Mouse (Mus musculus) stomach, embryonic 16.5 days (tissue): ENCODE results near the gene Sarnp. TPM values are rescaled to one million over a fixed set of nuclear protein-coding genes. Genes with fewer than 3 reads are reported as not detected.
A peak's percentile ranks its signal among the peaks of the same experiment; 100 is the strongest.

ENCODE experiments used
- ATAC-seq: fragments of 200-750 bp; cut with Nextera tagmentation; 2 replicates; pipeline ENCODE4 v1.8.0; 2017; ENCODE audit warnings: moderate number of reproducible peaks, moderate TSS enrichment; ENCODE audit not compliant: insufficient read depth, low FRiP score
- H3K27ac ChIP-seq: fragments of 300-500 bp; sonication (generic); 2 replicates; pipeline ENCODE4 v1.5.1; 2014; ENCODE audit warnings: low read length
- H3K27me3 ChIP-seq: fragments of 300-500 bp; sonication (generic); 2 replicates; pipeline ENCODE4 v1.6.1; 2014; ENCODE audit warnings: low read length, control low read depth, mixed read lengths; ENCODE audit not compliant: control insufficient read depth, insufficient read depth
- H3K36me3 ChIP-seq: fragments of 300-500 bp; sonication (generic); 2 replicates; pipeline ENCODE4 v1.6.1; 2014; ENCODE audit warnings: low read length; ENCODE audit not compliant: control insufficient read depth, insufficient read depth
- H3K4me1 ChIP-seq: fragments of 300-500 bp; sonication (generic); 2 replicates; pipeline ENCODE4 v1.6.1; 2014; ENCODE audit warnings: low read length, control low read depth, mixed read lengths; ENCODE audit not compliant: control insufficient read depth, insufficient read depth
- H3K4me2 ChIP-seq: fragments of 300-500 bp; sonication (generic); 2 replicates; pipeline ENCODE4 v1.6.1; 2014; ENCODE audit warnings: low read depth, low read length, mixed read lengths
- H3K4me3 ChIP-seq: fragments of 300-500 bp; sonication (generic); replicated peaks from 2 replicates; pipeline ENCODE4 v1.5.1; 2014; ENCODE audit warnings: mild to moderate bottlenecking, low read length
- H3K9ac ChIP-seq: fragments of 300-500 bp; sonication (generic); 2 replicates; pipeline ENCODE4 v1.6.1; 2014; ENCODE audit warnings: low read length
- H3K9me3 ChIP-seq: fragments of 300-500 bp; sonication (generic); replicated peaks from 2 replicates; pipeline ENCODE4 v1.6.1; 2016; ENCODE audit warnings: low read length, control low read depth; ENCODE audit not compliant: control insufficient read depth
- WGBS: fragments of 180-500 bp; shearing (Covaris S2); extraction: QIAGEN DNeasy Blood & Tissue Kit; methylation state at CpG from one replicate; pipeline ENCODE4 v1.1.7; 2014; 5-methylcytosine and 5-hydroxymethylcytosine counted together
- polyA plus RNA-seq: library from polyadenylated mRNA; unstranded; fragments of >200 nt; fragmentation: Nextera tagmentation; extraction: Ambion mirVana; gene quantifications from 2 replicates; pipeline ENCODE4 v1.2.1, GENCODE M21; 2015

The Sarnp gene
- polyA plus RNA-seq, 1 experiment from 2014 or later, result 184 TPM

- no peak overlapping the region for H3K9ac ChIP-seq
- 88% methylated on average over 3 of the region's 3 CpGs for WGBS
- no peak for ATAC-seq
- no peaks in the 10 kb centered on the region for H3K27me3 ChIP-seq
- H3K27ac ChIP-seq, result no peak overlapping the region
- H3K4me2 ChIP-seq, result no peak overlapping the region
- H3K4me1 ChIP-seq, result no peaks in the 10 kb centered on the region
- H3K4me3 ChIP-seq, result no peak overlapping the region
- no peaks in the 10 kb centered on the region for H3K9me3 ChIP-seq
- peaks cover 26% of the 10 kb centered on the region for H3K36me3 ChIP-seq
These were observed 53.2 kb downstream of the Sarnp start for GRCm38 (mm10) chr10:128870341-128870740.

GRCm38 (mm10) chr10:128878291-128878690, 61.2 kb downstream of the Sarnp start:
- no peak for ATAC-seq
- Histone ChIP-seq H3K36me3 (peaks cover 11% of the 10 kb centered on the region; the same call in 1 of the 2 replicates), H3K4me1 (no peaks in the 10 kb centered on the region), H3K27ac (no peak overlapping the region), H3K9ac (no peak overlapping the region), H3K4me2 (no peak overlapping the region), H3K9me3 (no peaks in the 10 kb centered on the region), H3K4me3 (no peak overlapping the region), H3K27me3 (no peaks in the 10 kb centered on the region)

- no peaks in the 10 kb centered on the region for H3K4me1 ChIP-seq
- ATAC-seq, result no peak
- H3K27ac ChIP-seq, result no peak overlapping the region
- no peak overlapping the region for H3K4me3 ChIP-seq
- no peaks in the 10 kb centered on the region for H3K27me3 ChIP-seq
- H3K36me3 ChIP-seq, result peaks cover 7% of the 10 kb centered on the region; the same call in 1 of the 2 replicates
- H3K9me3 ChIP-seq, result no peaks in the 10 kb centered on the region
- no peak overlapping the region for H3K9ac ChIP-seq
- WGBS, result 88% methylated on average over 2 of the region's 2 CpGs
- no peak overlapping the region for H3K4me2 ChIP-seq
These were observed 61.7 kb downstream of the Sarnp start for GRCm38 (mm10) chr10:128878811-128879210.

GRCm38 (mm10) chr10:128882067-128882466, 64.9 kb downstream of the Sarnp start:
- Histone ChIP-seq H3K4me1 (no peaks in the 10 kb centered on the region), H3K27me3 (no peaks in the 10 kb centered on the region), H3K9me3 (no peaks in the 10 kb centered on the region), H3K4me3 (no peak overlapping the region), H3K27ac (no peak overlapping the region), H3K36me3 (no peaks in the 10 kb centered on the region), H3K4me2 (no peak overlapping the region), H3K9ac (no peak overlapping the region)
- 86% methylated on average over 5 of the region's 5 CpGs for WGBS
- ATAC-seq, result no peak

- Histone ChIP-seq H3K9ac (peak overlapping the region; percentile 56), H3K27me3 (no peaks in the 10 kb centered on the region), H3K4me1 (peaks cover 20% of the 10 kb centered on the region), H3K36me3 (no peaks in the 10 kb centered on the region), H3K9me3 (no peaks in the 10 kb centered on the region), H3K4me3 (peak overlapping the region; percentile 30), H3K4me2 (peak overlapping the region; percentile 89), H3K27ac (peak overlapping the region; percentile 19)
- WGBS, result under 1% methylated on average over 7 of the region's 7 CpGs
- peak; percentile 31; the same call in 1 of the 2 replicates for ATAC-seq
These were observed 72.1 kb downstream of the Sarnp start for GRCm38 (mm10) chr10:128888941-128889827.

- Histone ChIP-seq H3K27me3 (no peaks in the 10 kb centered on the region), H3K4me2 (peak overlapping the region; percentile 89), H3K27ac (no peak overlapping the region), H3K9me3 (no peaks in the 10 kb centered on the region), H3K4me1 (peaks cover 20% of the 10 kb centered on the region), H3K36me3 (no peaks in the 10 kb centered on the region), H3K4me3 (peak overlapping the region; percentile 77), H3K9ac (peak overlapping the region; percentile 79; the same call in 1 of the 2 replicates)
- ATAC-seq, result no peak
- 27% methylated on average over 2 of the region's 2 CpGs for WGBS
These were observed 72.7 kb downstream of the Sarnp start for GRCm38 (mm10) chr10:128889846-128890245.

GRCm38 (mm10) chr10:128890383-128891295, 73.5 kb downstream of the Sarnp start:
- H3K27me3 ChIP-seq, result no peaks in the 10 kb centered on the region
- peak overlapping the region; percentile 90 for H3K27ac ChIP-seq
- no peak for ATAC-seq
- H3K4me2 ChIP-seq, result peak overlapping the region; percentile 89
- no peaks in the 10 kb centered on the region for H3K36me3 ChIP-seq
- WGBS, result under 1% methylated on average over 40 of the region's 40 CpGs
- H3K9me3 ChIP-seq, result no peaks in the 10 kb centered on the region
- H3K4me3 ChIP-seq, result peak overlapping the region; percentile 77
- peak overlapping the region; percentile 79 for H3K9ac ChIP-seq
- H3K4me1 ChIP-seq, result peaks cover 20% of the 10 kb centered on the region

GRCm38 (mm10) chr10:128891296-128892094, 74.4 kb downstream of the Sarnp start, which contains the start of gene Gdf11:
Gene Gdf11 (minus strand): TSS chr10:128891718.
- Histone ChIP-seq H3K4me1 (peaks cover 25% of the 10 kb centered on the region), H3K9me3 (no peaks in the 10 kb centered on the region), H3K36me3 (no peaks in the 10 kb centered on the region), H3K27me3 (no peaks in the 10 kb centered on the region), H3K27ac (peak within 1 kb of the TSS; percentile 90), H3K4me2 (peak within 1 kb of the TSS; percentile 89), H3K9ac (peak within 1 kb of the TSS; percentile 79), H3K4me3 (peak within 1 kb of the TSS; percentile 77)
- WGBS, result under 1% methylated on average over 60 of the region's 89 CpGs
- ATAC-seq, result peak; percentile 82
